ENCODE assay signal across 20 mouse cellular contexts in genomic region chr15:98822147-98822546, GRCm38 (mm10). TPM values are rescaled to one million over a fixed set of nuclear protein-coding genes. Genes with fewer than 3 reads are reported as not detected.
"Had no signal": no experiment of that assay in that cellular context is flagged by ENCODE, and none has a peak within 500 bp of the region (broad histone marks: within the 10 kb centered on the region; RNA-seq: fewer than 3 reads in every experiment).

No protein-coding gene starts in this region.

- H3K27ac ChIP-seq: midbrain, embryonic 10.5 days; midbrain, embryonic 12.5 days; neural tube, embryonic 13.5 days; neural tube, embryonic 15.5 days had no signal

- H3K4me1 ChIP-seq: midbrain, embryonic 12.5 days; neural tube, embryonic 13.5 days; neural tube, embryonic 15.5 days had no signal

- H3K9ac ChIP-seq: lung, embryonic 14.5 days; midbrain, embryonic 12.5 days; neural tube, embryonic 13.5 days; neural tube, embryonic 15.5 days had no signal

- H3K4me2 ChIP-seq: lung, embryonic 14.5 days; midbrain, embryonic 12.5 days; neural tube, embryonic 13.5 days; neural tube, embryonic 15.5 days had no signal

- H3K4me3 ChIP-seq: midbrain, embryonic 10.5 days; midbrain, embryonic 12.5 days; myocyte; neural tube, embryonic 13.5 days; neural tube, embryonic 15.5 days had no signal

- H3K9me3 ChIP-seq: midbrain, embryonic 10.5 days; midbrain, embryonic 12.5 days; neural tube, embryonic 13.5 days; neural tube, embryonic 15.5 days had no signal

- DNase-seq: lung, adult 18-20 months; lung, postnatal 10 days; midbrain, embryonic 14.5 days; right cerebral cortex, adult 18-20 months; right cerebral cortex, postnatal 25 days; thymus, adult 18-20 months had no signal

- H3K27me3 ChIP-seq: midbrain, embryonic 12.5 days; neural tube, embryonic 13.5 days; neural tube, embryonic 15.5 days had no signal

- ATAC-seq: midbrain, embryonic 16.5 days had no signal

RNA-seq across cellular contexts. Expression of gene Ddn, which starts 12.9 kb away (rescaled TPM):
- total RNA-seq: megakaryocyte-erythroid progenitor cell, adult 5-6 weeks had no signal
- polyA plus RNA-seq: lung, embryonic 16.5 days; small intestine, adult 2 months; stomach, embryonic 14.5 days; stomach, embryonic 16.5 days had no signal

RNA-seq across cellular contexts. Expression of gene Wnt1, which starts 32.5 kb away (rescaled TPM):
- total RNA-seq: megakaryocyte, adult 5-6 weeks; megakaryocyte-erythroid progenitor cell, adult 5-6 weeks had no signal
- polyA plus RNA-seq: lung, embryonic 14.5 days; lung, embryonic 16.5 days; small intestine, adult 2 months; stomach, embryonic 14.5 days; stomach, embryonic 16.5 days; thymus, postnatal 0 days had no signal

RNA-seq across cellular contexts. Expression of gene Wnt10b, which starts 44.2 kb away (rescaled TPM):
- total RNA-seq: megakaryocyte-erythroid progenitor cell, adult 5-6 weeks had no signal
- polyA plus RNA-seq: lung, embryonic 14.5 days; midbrain, embryonic 14.5 days; midbrain, embryonic 16.5 days; neural tube, embryonic 13.5 days; stomach, embryonic 14.5 days had no signal
